Mouse (Mus musculus) liver (tissue): ENCODE results near the gene Ap3b1.

Experiments
- DNase-seq: peaks from one replicate; pipeline ENCODE4 v3.0.0-alpha.2; 2020; ENCODE audit warnings: mixed read lengths

Ap3b1 gene

GRCm38 (mm10) chr13:94454131-94454530 lies 95.4 kb downstream of the Ap3b1 start:
- no peak for DNase-seq

- DNase-seq, result no peak
These were observed 100.4 kb downstream of the Ap3b1 start for GRCm38 (mm10) chr13:94459143-94459542.

- no peak for DNase-seq
These were observed 105.5 kb downstream of the Ap3b1 start for GRCm38 (mm10) chr13:94464221-94464620.

GRCm38 (mm10) chr13:94468551-94468950 lies 109.8 kb downstream of the Ap3b1 start:
- no peak for DNase-seq

GRCm38 (mm10) chr13:94471009-94471672 lies 112.4 kb downstream of the Ap3b1 start:
- DNase-seq, result no peak

- DNase-seq, result no peak
These were observed 117.4 kb downstream of the Ap3b1 start for GRCm38 (mm10) chr13:94476208-94476607.

GRCm38 (mm10) chr13:94480256-94480655 lies 121.5 kb downstream of the Ap3b1 start:
- DNase-seq, result no peak

GRCm38 (mm10) chr13:94490684-94491083 lies 131.9 kb downstream of the Ap3b1 start:
- no peak for DNase-seq

- no peak for DNase-seq
These were observed 132.4 kb downstream of the Ap3b1 start for GRCm38 (mm10) chr13:94491159-94491558.

- no peak for DNase-seq
These were observed 138.8 kb downstream of the Ap3b1 start for GRCm38 (mm10) chr13:94497521-94497920.

GRCm38 (mm10) chr13:94506411-94506810 lies 147.7 kb downstream of the Ap3b1 start:
- DNase-seq, result no peak

GRCm38 (mm10) chr13:94508344-94508743 lies 149.6 kb downstream of the Ap3b1 start:
- DNase-seq, result no peak

- DNase-seq, result peak; percentile 46
These were observed 154.5 kb downstream of the Ap3b1 start for GRCm38 (mm10) chr13:94513157-94513767.

GRCm38 (mm10) chr13:94513898-94514297 lies 155.1 kb downstream of the Ap3b1 start:
- peak; percentile 51 for DNase-seq

GRCm38 (mm10) chr13:94514992-94515391 lies 156.2 kb downstream of the Ap3b1 start:
- peak; percentile 54 for DNase-seq

- DNase-seq, result no peak
These were observed 157.8 kb downstream of the Ap3b1 start for GRCm38 (mm10) chr13:94516532-94516931.

GRCm38 (mm10) chr13:94518176-94518575 lies 159.4 kb downstream of the Ap3b1 start:
- DNase-seq, result no peak

GRCm38 (mm10) chr13:94519276-94519675 lies 160.5 kb downstream of the Ap3b1 start:
- DNase-seq, result no peak

GRCm38 (mm10) chr13:94523213-94523612 lies 164.5 kb downstream of the Ap3b1 start:
- DNase-seq, result no peak

- peak; percentile 41 for DNase-seq
These were observed 166.0 kb downstream of the Ap3b1 start for GRCm38 (mm10) chr13:94524669-94525238.

GRCm38 (mm10) chr13:94529138-94529537 lies 170.4 kb downstream of the Ap3b1 start:
- DNase-seq, result no peak

- DNase-seq, result no peak
These were observed 174.8 kb downstream of the Ap3b1 start for GRCm38 (mm10) chr13:94533516-94533915.

GRCm38 (mm10) chr13:94537336-94537735 lies 178.6 kb downstream of the Ap3b1 start:
- no peak for DNase-seq
